Mouse (Mus musculus) hindbrain, embryonic 10.5 days (tissue): Measurements from ENCODE around the gene Exoc2. TPM values are rescaled to one million over a fixed set of nuclear protein-coding genes. Genes with fewer than 3 reads are reported as not detected.

Experiments used
- DNase-seq: peaks from one replicate; pipeline ENCODE4 v3.0.0-alpha.2; 2017; ENCODE audit warnings: low spot score
- H3K27ac ChIP-seq: fragments of 300-500 bp; sonication (generic); 2 replicates; pipeline ENCODE4 v1.5.1; 2016; ENCODE audit warnings: mild to moderate bottlenecking, moderate library complexity
- H3K27me3 ChIP-seq: fragments of 300-500 bp; sonication (generic); 2 replicates; pipeline ENCODE4 v1.6.1; 2016; ENCODE audit warnings: mild to moderate bottlenecking; ENCODE audit not compliant: poor library complexity, insufficient read depth, severe bottlenecking
- H3K36me3 ChIP-seq: fragments of 300-500 bp; sonication (generic); 2 replicates; pipeline ENCODE4 v1.6.1; 2016; ENCODE audit warnings: mild to moderate bottlenecking, moderate library complexity
- H3K4me1 ChIP-seq: fragments of 300-500 bp; sonication (generic); replicated peaks from 2 replicates; pipeline ENCODE4 v1.6.1; 2016; ENCODE audit warnings: mild to moderate bottlenecking
- H3K4me3 ChIP-seq: fragments of 300-500 bp; sonication (generic); 2 replicates; pipeline ENCODE4 v1.5.1; 2016; ENCODE audit warnings: mild to moderate bottlenecking, moderate library complexity
- H3K9me3 ChIP-seq: fragments of 300-500 bp; sonication (generic); 2 replicates; pipeline ENCODE4 v1.6.1; 2016; ENCODE audit warnings: mild to moderate bottlenecking, moderate library complexity
- WGBS: fragments of 180-500 bp; shearing (Covaris S2); methylation state at CpG from one replicate; pipeline ENCODE4 v1.1.7; 2016; 5-methylcytosine and 5-hydroxymethylcytosine counted together
- polyA plus RNA-seq: library from polyadenylated mRNA; unstranded; fragments of >200 nt; fragmentation: Nextera tagmentation; extraction: Ambion mirVana; gene quantifications from 2 replicates; pipeline ENCODE4 v1.2.1, GENCODE M21; 2016

The Exoc2 gene
- polyA plus RNA-seq, 1 experiment from 2014 or later, result 37.4 TPM

GRCm38 (mm10) chr13:30987686-30988085 lies 13.8 kb upstream of the Exoc2 start:
- 84% methylated on average over 2 of the region's 2 CpGs for WGBS
- Histone ChIP-seq H3K9me3 (no peaks in the 10 kb centered on the region), H3K36me3 (no peaks in the 10 kb centered on the region), H3K4me1 (peaks cover 13% of the 10 kb centered on the region), H3K27ac (no peak overlapping the region), H3K4me3 (no peak overlapping the region), H3K27me3 (peaks cover 39% of the 10 kb centered on the region)
- no peak for DNase-seq

- Histone ChIP-seq H3K27me3 (peaks cover 39% of the 10 kb centered on the region), H3K9me3 (no peaks in the 10 kb centered on the region), H3K4me3 (no peak overlapping the region), H3K27ac (no peak overlapping the region), H3K36me3 (no peaks in the 10 kb centered on the region), H3K4me1 (peaks cover 13% of the 10 kb centered on the region)
- WGBS, result 77% methylated on average over 10 of the region's 10 CpGs
- DNase-seq, result no peak
Measured at GRCm38 (mm10) chr13:30986934-30987455, 13.1 kb upstream of the Exoc2 start.

- peaks cover 13% of the 10 kb centered on the region for H3K4me1 ChIP-seq
- peak overlapping the region; percentile 56 for H3K27ac ChIP-seq
- H3K4me3 ChIP-seq, result peak overlapping the region; percentile 50
- 17% methylated on average over 27 of the region's 27 CpGs for WGBS
- H3K27me3 ChIP-seq, result peaks cover 34% of the 10 kb centered on the region
- peak; percentile 60 for DNase-seq
- H3K9me3 ChIP-seq, result no peaks in the 10 kb centered on the region
- no peaks in the 10 kb centered on the region for H3K36me3 ChIP-seq
Measured at GRCm38 (mm10) chr13:30985598-30986466, 11.9 kb upstream of the Exoc2 start.

DNA sequence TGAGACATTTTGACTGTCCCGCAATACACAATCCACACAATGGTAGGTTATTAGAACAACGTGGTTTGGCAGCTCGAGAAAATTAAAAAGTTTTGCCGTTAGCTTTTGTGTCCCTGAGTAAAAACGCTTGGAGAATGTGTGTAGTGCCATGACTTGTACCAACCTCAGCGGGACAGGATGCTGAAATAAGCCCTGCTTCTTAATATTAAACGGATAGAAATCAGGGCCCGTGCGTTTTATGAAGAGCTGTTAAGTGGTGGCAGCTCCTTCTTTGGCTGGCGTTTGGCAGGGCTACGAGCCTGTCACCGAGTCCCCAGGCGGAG lies 11.3 kb upstream of the Exoc2 start:
- 25% methylated on average over 13 of the region's 13 CpGs for WGBS
- H3K4me1 ChIP-seq, result peaks cover 13% of the 10 kb centered on the region
- H3K9me3 ChIP-seq, result no peaks in the 10 kb centered on the region
- H3K36me3 ChIP-seq, result no peaks in the 10 kb centered on the region
- H3K27ac ChIP-seq, result peak overlapping the region; percentile 56
- H3K27me3 ChIP-seq, result peaks cover 34% of the 10 kb centered on the region
- DNase-seq, result no peak
- peak overlapping the region; percentile 50 for H3K4me3 ChIP-seq

GRCm38 (mm10) chr13:30981666-30982065 lies 7.8 kb upstream of the Exoc2 start:
- H3K9me3 ChIP-seq, result no peaks in the 10 kb centered on the region
- no peaks in the 10 kb centered on the region for H3K36me3 ChIP-seq
- DNase-seq, result peak; percentile 30
- 82% methylated on average over 1 of the region's 1 CpGs for WGBS
- H3K4me3 ChIP-seq, result no peak overlapping the region
- no peak overlapping the region for H3K27ac ChIP-seq
- H3K27me3 ChIP-seq, result peaks cover 16% of the 10 kb centered on the region
- H3K4me1 ChIP-seq, result peaks cover 13% of the 10 kb centered on the region

DNA sequence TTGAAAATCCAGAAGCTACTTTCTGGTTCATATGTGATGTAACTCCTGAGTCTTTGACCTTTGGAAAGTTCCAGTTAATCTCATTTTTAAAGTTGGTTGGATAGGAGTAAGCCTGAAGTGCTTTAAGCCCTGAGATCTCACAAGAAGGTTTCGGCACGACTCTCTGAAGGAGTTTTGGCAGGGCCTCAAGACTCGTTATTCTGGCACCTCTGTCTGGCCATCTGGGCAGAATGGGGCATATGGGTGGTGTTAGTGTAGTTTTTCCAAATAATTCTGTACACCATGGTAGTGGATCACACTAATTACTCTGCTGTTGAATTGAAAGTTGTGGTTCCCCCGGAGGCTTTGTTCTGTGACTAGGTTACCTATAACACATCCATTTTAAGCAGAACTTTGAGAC lies 4.3 kb upstream of the Exoc2 start:
- WGBS, result 82% methylated on average over 4 of the region's 4 CpGs
- DNase-seq, result no peak
- peaks cover 9% of the 10 kb centered on the region for H3K4me1 ChIP-seq
- no peaks in the 10 kb centered on the region; the same call in 1 of the 2 replicates for H3K27me3 ChIP-seq
- H3K27ac ChIP-seq, result no peak overlapping the region
- H3K4me3 ChIP-seq, result no peak overlapping the region
- no peaks in the 10 kb centered on the region for H3K36me3 ChIP-seq
- no peaks in the 10 kb centered on the region for H3K9me3 ChIP-seq

DNA sequence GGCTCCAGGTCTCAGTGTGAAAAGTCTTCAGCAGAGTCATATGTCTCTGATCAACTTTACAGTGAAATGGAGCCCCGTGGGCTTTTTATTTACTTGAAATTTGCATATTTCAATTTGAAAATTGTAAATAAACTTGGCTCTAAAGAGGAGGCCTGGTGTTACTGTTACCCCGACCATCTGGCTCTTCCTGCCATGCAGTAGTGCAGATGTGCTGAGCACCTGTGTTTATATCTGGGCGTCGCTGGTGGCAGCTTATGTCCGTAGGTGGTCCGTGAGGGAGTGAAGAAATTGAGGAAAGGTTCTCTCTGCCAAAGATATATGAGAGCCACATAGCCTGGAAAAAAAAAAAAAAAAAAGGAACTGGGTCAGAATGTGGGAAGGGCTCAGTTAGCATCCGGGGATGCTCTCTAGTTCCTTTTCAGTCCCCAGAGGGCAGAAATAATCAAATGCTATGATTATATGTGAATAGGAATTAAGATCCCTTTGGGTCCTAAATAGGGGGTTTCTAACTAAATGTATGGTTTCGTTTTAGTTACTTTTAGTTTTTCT lies 2.7 kb upstream of the Exoc2 start:
- DNase-seq, result no peak
- Histone ChIP-seq H3K4me3 (no peak overlapping the region), H3K4me1 (peaks cover 12% of the 10 kb centered on the region), H3K27ac (no peak overlapping the region), H3K9me3 (no peaks in the 10 kb centered on the region), H3K36me3 (no peaks in the 10 kb centered on the region), H3K27me3 (no peaks in the 10 kb centered on the region)
- WGBS, result 64% methylated on average over 8 of the region's 8 CpGs

GRCm38 (mm10) chr13:30974247-30974630 lies 346 bp upstream of the Exoc2 start:
- WGBS, result 23% methylated on average over 5 of the region's 5 CpGs
- Histone ChIP-seq H3K27me3 (no peaks in the 10 kb centered on the region), H3K9me3 (no peaks in the 10 kb centered on the region), H3K27ac (peak overlapping the region; percentile 96), H3K36me3 (no peaks in the 10 kb centered on the region), H3K4me3 (peak overlapping the region; percentile 87), H3K4me1 (peaks cover 12% of the 10 kb centered on the region)
- DNase-seq, result no peak

GRCm38 (mm10) chr13:30972102-30972501 lies 1.8 kb downstream of the Exoc2 start:
- 95% methylated on average over 2 of the region's 2 CpGs for WGBS

DNA sequence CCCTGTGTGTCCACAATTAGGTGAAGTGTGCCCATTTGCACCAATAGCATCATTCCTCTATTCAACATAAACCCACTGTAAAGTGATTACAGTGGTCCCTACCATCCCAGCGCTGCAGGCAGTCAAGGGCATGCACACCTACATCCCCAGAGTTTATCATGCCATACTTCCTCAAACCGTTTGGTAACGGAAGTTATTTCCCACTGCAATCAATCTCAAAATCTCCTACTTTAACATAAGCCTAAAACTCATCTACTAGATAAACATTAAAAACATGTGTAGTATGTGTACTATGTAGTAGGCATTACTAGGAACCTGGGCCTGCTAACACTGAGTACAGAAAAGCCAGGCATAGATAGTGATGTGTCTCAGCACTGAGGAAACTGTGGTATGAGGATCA lies 2.8 kb downstream of the Exoc2 start:
- H3K4me1 ChIP-seq, result peaks cover 26% of the 10 kb centered on the region
- 92% methylated on average over 3 of the region's 3 CpGs for WGBS

More at GRCm38 (mm10) chr13:30972102-30972501, 1.8 kb downstream of the Exoc2 start:
- no peaks in the 10 kb centered on the region for H3K27me3 ChIP-seq
- no peak overlapping the region for H3K27ac ChIP-seq
- DNase-seq, result no peak
- no peak overlapping the region for H3K4me3 ChIP-seq
- H3K9me3 ChIP-seq, result no peaks in the 10 kb centered on the region
- H3K36me3 ChIP-seq, result no peaks in the 10 kb centered on the region
- H3K4me1 ChIP-seq, result peaks cover 16% of the 10 kb centered on the region

DNA sequence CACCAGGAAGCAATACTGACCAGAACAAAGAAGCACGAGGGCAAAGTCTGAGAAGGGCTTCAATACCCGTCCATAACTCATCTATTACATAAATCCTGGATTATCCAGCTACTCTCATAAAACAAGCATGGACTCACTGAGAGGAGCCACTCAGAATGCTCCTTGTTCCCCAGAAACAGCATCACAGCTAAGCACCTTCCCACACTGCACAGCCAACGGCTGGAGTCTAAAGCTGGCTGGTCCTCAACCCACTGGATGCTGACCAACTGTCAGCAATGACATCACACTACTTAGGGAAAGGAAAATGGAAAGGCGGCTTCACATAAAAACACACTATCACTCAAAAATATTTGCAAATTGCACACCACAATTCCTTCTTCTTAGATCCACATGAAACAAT lies 5.6 kb downstream of the Exoc2 start:
- DNase-seq, result no peak
- peaks cover 30% of the 10 kb centered on the region for H3K4me1 ChIP-seq
- WGBS, result 71% methylated on average over 4 of the region's 4 CpGs

More for the DNA sequence above, 2.8 kb downstream of the Exoc2 start:
- Histone ChIP-seq H3K27me3 (no peaks in the 10 kb centered on the region), H3K9me3 (no peaks in the 10 kb centered on the region), H3K27ac (no peak overlapping the region), H3K4me3 (no peak overlapping the region), H3K36me3 (no peaks in the 10 kb centered on the region)
- DNase-seq, result no peak

GRCm38 (mm10) chr13:30966507-30966911 lies 7.4 kb downstream of the Exoc2 start:
- 12% methylated on average over 10 of the region's 10 CpGs for WGBS
- Histone ChIP-seq H3K9me3 (no peaks in the 10 kb centered on the region), H3K4me1 (peaks cover 32% of the 10 kb centered on the region), H3K27me3 (no peaks in the 10 kb centered on the region), H3K27ac (peak overlapping the region; percentile 73), H3K36me3 (no peaks in the 10 kb centered on the region), H3K4me3 (peak overlapping the region; percentile 35)
- peak; percentile 66 for DNase-seq

More for the DNA sequence above, 5.6 kb downstream of the Exoc2 start:
- no peaks in the 10 kb centered on the region for H3K36me3 ChIP-seq
- H3K27ac ChIP-seq, result no peak overlapping the region
- no peaks in the 10 kb centered on the region for H3K27me3 ChIP-seq
- no peaks in the 10 kb centered on the region for H3K9me3 ChIP-seq
- H3K4me3 ChIP-seq, result no peak overlapping the region

GRCm38 (mm10) chr13:30961932-30962331 lies 12.0 kb downstream of the Exoc2 start:
- no peaks in the 10 kb centered on the region for H3K27me3 ChIP-seq
- peaks cover 45% of the 10 kb centered on the region for H3K4me1 ChIP-seq
- 60% methylated on average over 2 of the region's 2 CpGs for WGBS
- no peak for DNase-seq
- H3K27ac ChIP-seq, result no peak overlapping the region
- H3K4me3 ChIP-seq, result no peak overlapping the region
- no peaks in the 10 kb centered on the region for H3K9me3 ChIP-seq
- H3K36me3 ChIP-seq, result no peaks in the 10 kb centered on the region
